In the genomic region with DNA sequence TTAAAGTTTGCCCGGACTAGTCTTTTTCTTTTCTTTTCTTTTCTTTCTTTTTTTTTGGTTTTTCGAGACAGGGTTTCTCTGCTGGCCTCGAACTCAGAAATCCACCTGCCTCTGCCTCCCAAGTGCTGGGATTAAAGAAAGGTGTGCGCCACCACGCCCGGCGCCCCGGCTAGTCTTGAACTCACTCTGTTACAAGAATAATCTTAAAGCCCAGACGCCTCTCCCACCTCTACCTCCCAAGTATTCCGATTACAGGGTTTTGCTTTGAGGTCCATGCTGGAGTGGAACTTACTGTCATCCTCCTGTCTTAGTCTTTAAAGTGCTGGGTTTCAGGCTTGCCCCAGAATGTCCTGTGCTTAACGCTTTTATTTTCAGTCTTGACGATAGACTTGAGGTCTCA, we compare ENCODE assay signal across 8 mouse cellular contexts. TPM values are rescaled to one million over a fixed set of nuclear protein-coding genes. Genes with fewer than 3 reads are reported as not detected.
A peak's percentile ranks its signal among the peaks of the same experiment; 100 is the strongest.
DNase-seq lines count a peak whose midpoint lies in the region; ATAC-seq and TF ChIP-seq lines count a peak whose summit lies in the region.

No protein-coding gene starts in this region.

- peak overlapping the region; percentile 88 for H3K4me3 ChIP-seq in layer of hippocampus, adult 2 months
- peak overlapping the region; percentile 65 for H3K4me3 ChIP-seq in embryonic facial prominence, embryonic 14.5 days (ENCODE audit: low read depth, low read length)
- H3K4me3 ChIP-seq in limb, embryonic 11.5 days (ENCODE audit: low read depth, low read length): peak overlapping the region; percentile 79
- H3K4me3 ChIP-seq in neural tube, embryonic 14.5 days (ENCODE audit: low read depth, low read length): peak overlapping the region; percentile 64

- 0 out of 2 replicates have a peak, but pooled peaks cover 4% of the 10 kb centered on the region for H3K36me3 ChIP-seq in embryonic facial prominence, embryonic 14.5 days (ENCODE audit: control insufficient read depth, insufficient read depth, low read length)
- H3K36me3 ChIP-seq in limb, embryonic 11.5 days (ENCODE audit: control insufficient read depth, insufficient read depth, low read length): no peaks in the 10 kb centered on the region
- H3K36me3 ChIP-seq in neural tube, embryonic 14.5 days (ENCODE audit: control insufficient read depth, insufficient read depth, low read length): no peaks in the 10 kb centered on the region

- DNase-seq in layer of hippocampus, adult 2 months (ENCODE audit: low spot score in 2 of 2): no peak
- no peak for DNase-seq in layer of hippocampus, postnatal 10 days (ENCODE audit: low spot score in 2 of 2)
- DNase-seq in embryonic facial prominence, embryonic 14.5 days (ENCODE audit: low spot score): no peak
- no peak for DNase-seq in limb, embryonic 11.5 days (ENCODE audit: low spot score)
- no peak for DNase-seq in frontal cortex, postnatal 14 days (ENCODE audit: low spot score in 2 of 2)
- no peak for DNase-seq in right cerebral cortex, postnatal 10 days (ENCODE audit: low spot score in 2 of 2)
- no peak for DNase-seq in cerebellum, adult 9-11 months

- 59% methylated on average over 12 of the region's 12 CpGs for WGBS in embryonic facial prominence, embryonic 14.5 days
- 56% methylated on average over 12 of the region's 12 CpGs for WGBS in limb, embryonic 11.5 days
- 59% methylated on average over 12 of the region's 12 CpGs for WGBS in neural tube, embryonic 14.5 days

- no peak for TF ChIP-seq CTCF in layer of hippocampus, adult 2 months (conservative IDR thresholded peaks at IDR 0.05)

- peak overlapping the region; percentile 70 for H3K4me2 ChIP-seq in embryonic facial prominence, embryonic 14.5 days (ENCODE audit: low read depth, low read length)
- peak overlapping the region; percentile 87 for H3K4me2 ChIP-seq in limb, embryonic 11.5 days (ENCODE audit: low read depth, severe bottlenecking)
- peak overlapping the region; percentile 92 for H3K4me2 ChIP-seq in neural tube, embryonic 14.5 days (ENCODE audit: low read depth, low read length)

- H3K9ac ChIP-seq in embryonic facial prominence, embryonic 14.5 days (ENCODE audit: low read depth, low read length): peak overlapping the region; percentile 49; the same call in 1 of the 2 replicates
- H3K9ac ChIP-seq in limb, embryonic 11.5 days (ENCODE audit: low read length): 0 out of 2 replicates have a peak overlapping the region, but pooled peaks have one; percentile 9
- no peak overlapping the region; the same call in 1 of the 2 replicates for H3K9ac ChIP-seq in neural tube, embryonic 14.5 days (replicated peaks; ENCODE audit: low read depth, low read length)

- no peaks in the 10 kb centered on the region for H3K9me3 ChIP-seq in embryonic facial prominence, embryonic 14.5 days (ENCODE audit: control insufficient read depth, low read length)
- H3K9me3 ChIP-seq in limb, embryonic 11.5 days (ENCODE audit: control insufficient read depth, low read length): no peaks in the 10 kb centered on the region
- H3K9me3 ChIP-seq in neural tube, embryonic 14.5 days (ENCODE audit: control insufficient read depth, low read length): no peaks in the 10 kb centered on the region

- no peaks in the 10 kb centered on the region for H3K27me3 ChIP-seq in embryonic facial prominence, embryonic 14.5 days (replicated peaks; ENCODE audit: control insufficient read depth, insufficient read depth, low read length)
- no peaks in the 10 kb centered on the region for H3K27me3 ChIP-seq in limb, embryonic 11.5 days (ENCODE audit: control insufficient read depth, insufficient read depth, low read length)
- no peaks in the 10 kb centered on the region for H3K27me3 ChIP-seq in neural tube, embryonic 14.5 days (ENCODE audit: control insufficient read depth, insufficient read depth, low read length)

- peak overlapping the region; percentile 89 for H3K27ac ChIP-seq in layer of hippocampus, adult 2 months
- H3K27ac ChIP-seq in embryonic facial prominence, embryonic 14.5 days (replicated peaks; ENCODE audit: low read depth, low read length): no peak overlapping the region
- no peak overlapping the region for H3K27ac ChIP-seq in limb, embryonic 11.5 days (replicated peaks; ENCODE audit: low read depth, low read length)
- H3K27ac ChIP-seq in neural tube, embryonic 14.5 days (ENCODE audit: low read depth, low read length): no peak overlapping the region

- peaks cover 14% of the 10 kb centered on the region; the same call in 1 of the 2 replicates for H3K4me1 ChIP-seq in embryonic facial prominence, embryonic 14.5 days (ENCODE audit: control insufficient read depth, insufficient read depth, low read length)
- H3K4me1 ChIP-seq in limb, embryonic 11.5 days (ENCODE audit: control insufficient read depth, insufficient read depth, low read length): peaks cover 21% of the 10 kb centered on the region
- peaks cover 14% of the 10 kb centered on the region for H3K4me1 ChIP-seq in neural tube, embryonic 14.5 days (ENCODE audit: control insufficient read depth, insufficient read depth, low read length)

- ATAC-seq in embryonic facial prominence, embryonic 14.5 days (ENCODE audit: low read depth): no peak
- no peak for ATAC-seq in limb, embryonic 11.5 days (ENCODE audit: insufficient number of reproducible peaks, low FRiP score, low TSS enrichment, low read depth)
- no peak for ATAC-seq in neural tube, embryonic 14.5 days (ENCODE audit: low read depth)

RNA-seq across cellular contexts. Expression of gene Aacs, which starts 0.6 kb away (rescaled TPM):
- total RNA-seq in layer of hippocampus, adult 2 months (2021): 10 to 100 TPM; 48.1 to 55.5 TPM
- total RNA-seq in layer of hippocampus, postnatal 10 days (2021): 100 to 1,000 TPM in 1 of 2 experiments, 10 to 100 TPM in 1; 94.5 to 106 TPM
- polyA plus RNA-seq in embryonic facial prominence, embryonic 14.5 days (2014; fragmentation: Nextera tagmentation; extraction: Ambion mirVana): 37.7 and 39.8 TPM in 2 replicates
- polyA plus RNA-seq in limb, embryonic 11.5 days (2014; fragmentation: Nextera tagmentation; extraction: Ambion mirVana): 35.7 and 40.5 TPM in 2 replicates
- polyA plus RNA-seq in neural tube, embryonic 14.5 days (2014; fragmentation: Nextera tagmentation; extraction: Ambion mirVana): 78.9 and 79.8 TPM in 2 replicates

RNA-seq across cellular contexts. Expression of gene Bri3bp, which starts 33.7 kb away (rescaled TPM):
- 100 to 1,000 TPM in 1 of 2 experiments, 10 to 100 TPM in 1; 93.2 to 107 TPM for total RNA-seq in layer of hippocampus, adult 2 months (2021)
- total RNA-seq in layer of hippocampus, postnatal 10 days (2021): 10 to 100 TPM; 82.6 to 87.9 TPM
- 28.8 and 29.3 TPM in 2 replicates for polyA plus RNA-seq in embryonic facial prominence, embryonic 14.5 days (2014; fragmentation: Nextera tagmentation; extraction: Ambion mirVana)
- 36.9 and 39.3 TPM in 2 replicates for polyA plus RNA-seq in limb, embryonic 11.5 days (2014; fragmentation: Nextera tagmentation; extraction: Ambion mirVana)
- 34.5 and 40.5 TPM in 2 replicates for polyA plus RNA-seq in neural tube, embryonic 14.5 days (2014; fragmentation: Nextera tagmentation; extraction: Ambion mirVana)

RNA-seq across cellular contexts. Expression of gene Dhx37, which starts 41.1 kb away (rescaled TPM):
- 10 to 100 TPM; 15.2 to 15.6 TPM for total RNA-seq in layer of hippocampus, adult 2 months (2021)
- total RNA-seq in layer of hippocampus, postnatal 10 days (2021): 10 to 100 TPM; 13.3 TPM
- polyA plus RNA-seq in embryonic facial prominence, embryonic 14.5 days (2014; fragmentation: Nextera tagmentation; extraction: Ambion mirVana): 4.8 and 5.4 TPM in 2 replicates
- 12.4 and 14.2 TPM in 2 replicates for polyA plus RNA-seq in limb, embryonic 11.5 days (2014; fragmentation: Nextera tagmentation; extraction: Ambion mirVana)
- polyA plus RNA-seq in neural tube, embryonic 14.5 days (2014; fragmentation: Nextera tagmentation; extraction: Ambion mirVana): 8.5 and 8.6 TPM in 2 replicates

RNA-seq across cellular contexts. Expression of gene Tmem132b, which starts 56.5 kb away (rescaled TPM):
- total RNA-seq in layer of hippocampus, adult 2 months (2021): 100 to 1,000 TPM; 117 to 127 TPM
- total RNA-seq in layer of hippocampus, postnatal 10 days (2021): 10 to 100 TPM; 82.4 to 84.0 TPM
- 0.31 and 0.38 TPM in 2 replicates for polyA plus RNA-seq in embryonic facial prominence, embryonic 14.5 days (2014; fragmentation: Nextera tagmentation; extraction: Ambion mirVana)
- 0.08 and 0.09 TPM in 2 replicates for polyA plus RNA-seq in limb, embryonic 11.5 days (2014; fragmentation: Nextera tagmentation; extraction: Ambion mirVana)
- polyA plus RNA-seq in neural tube, embryonic 14.5 days (2014; fragmentation: Nextera tagmentation; extraction: Ambion mirVana): 5.5 and 6.2 TPM in 2 replicates
